Mouse (Mus musculus) hindbrain, embryonic 14.5 days (tissue): ENCODE results near the gene Gm13030. TPM values are rescaled to one million over a fixed set of nuclear protein-coding genes. Genes with fewer than 3 reads are reported as not detected.
A peak's percentile ranks its signal among the peaks of the same experiment; 100 is the strongest.
"Not testable (repeated sequence)": the region's sequence is repeated elsewhere in the genome, so short reads cannot be mapped to it uniquely, and the experiment has no call there.

ENCODE experiments used
- ATAC-seq: fragments of 200-750 bp; cut with Nextera tagmentation; 2 replicates; pipeline ENCODE4 v1.8.0; 2017; ENCODE audit warnings: moderate number of reproducible peaks, mild to moderate bottlenecking, moderate TSS enrichment, moderate library complexity; ENCODE audit not compliant: low FRiP score
- DNase-seq: peaks from one replicate; pipeline ENCODE4 v3.0.0-alpha.2; 2015; ENCODE audit warnings: low spot score
- H3K27ac ChIP-seq: fragments of 300-500 bp; sonication (generic); 2 replicates; pipeline ENCODE4 v1.5.1; 2014; ENCODE audit warnings: mild to moderate bottlenecking, moderate library complexity
- H3K27me3 ChIP-seq: fragments of 300-500 bp; sonication (generic); 2 replicates; pipeline ENCODE4 v1.6.1; 2014; ENCODE audit warnings: mild to moderate bottlenecking, low read length, mixed read lengths; ENCODE audit not compliant: control insufficient read depth, insufficient read depth
- H3K36me3 ChIP-seq: fragments of 300-500 bp; sonication (generic); replicated peaks from 2 replicates; pipeline ENCODE4 v1.6.1; 2014; ENCODE audit not compliant: control insufficient read depth, insufficient read depth
- H3K4me1 ChIP-seq: fragments of 300-500 bp; sonication (generic); replicated peaks from 2 replicates; pipeline ENCODE4 v1.6.1; 2014; ENCODE audit warnings: antibody characterized with exemption, low read length, mixed read lengths; ENCODE audit not compliant: control insufficient read depth, insufficient read depth
- H3K4me2 ChIP-seq: fragments of 300-500 bp; sonication (generic); replicated peaks from 2 replicates; pipeline ENCODE4 v1.6.1; 2014; ENCODE audit warnings: mild to moderate bottlenecking, moderate library complexity
- H3K4me3 ChIP-seq: fragments of 300-500 bp; sonication (generic); replicated peaks from 2 replicates; pipeline ENCODE4 v1.5.1; 2014; ENCODE audit warnings: mild to moderate bottlenecking, low read length
- H3K9ac ChIP-seq: fragments of 300-500 bp; sonication (generic); 2 replicates; pipeline ENCODE4 v1.6.1; 2014
- H3K9me3 ChIP-seq: fragments of 300-500 bp; sonication (generic); 2 replicates; pipeline ENCODE4 v1.6.1; 2016; ENCODE audit warnings: low read length; ENCODE audit not compliant: control insufficient read depth
- WGBS: fragments of 180-500 bp; shearing (Covaris S2); extraction: QIAGEN DNeasy Blood & Tissue Kit; methylation state at CpG from one replicate; pipeline ENCODE4 v1.1.7; 2014; 5-methylcytosine and 5-hydroxymethylcytosine counted together
- polyA plus RNA-seq: library from polyadenylated mRNA; unstranded; fragments of >200 nt; fragmentation: Nextera tagmentation; extraction: Ambion mirVana; gene quantifications from 2 replicates; pipeline ENCODE4 v1.2.1, GENCODE M21; 2014

Gene Gm13030
- polyA plus RNA-seq, 1 experiment from 2014 or later, result not detected

DNA sequence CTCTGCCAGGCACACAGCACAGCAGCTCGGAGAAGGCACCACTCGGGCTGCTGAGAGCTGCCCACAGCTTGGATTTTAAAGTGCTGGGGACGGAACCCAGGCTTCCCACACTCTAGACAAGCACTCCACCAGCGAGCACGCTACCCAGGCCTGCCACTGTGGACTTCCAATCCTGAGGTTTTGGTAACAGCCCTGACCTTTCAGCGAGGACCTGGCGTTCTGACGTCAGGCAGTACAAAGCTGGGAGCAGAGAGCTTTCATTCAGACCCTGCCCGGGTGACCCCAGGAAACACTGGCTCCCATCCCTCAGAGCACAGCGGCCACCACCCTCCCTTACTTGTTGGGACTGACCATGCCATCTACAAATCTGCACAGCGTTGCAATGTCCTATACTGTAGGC lies 20.0 kb upstream of the Gm13030 start:
- ATAC-seq, DNase-seq, H3K27ac ChIP-seq, H3K4me1 ChIP-seq, H3K9me3 ChIP-seq, H3K4me3 ChIP-seq, H3K9ac ChIP-seq, H3K27me3 ChIP-seq, H3K4me2 ChIP-seq: not testable (repeated sequence)
- peaks cover 79% of the 10 kb centered on the region for H3K36me3 ChIP-seq
- 91% methylated on average over 11 of the region's 11 CpGs for WGBS

DNA sequence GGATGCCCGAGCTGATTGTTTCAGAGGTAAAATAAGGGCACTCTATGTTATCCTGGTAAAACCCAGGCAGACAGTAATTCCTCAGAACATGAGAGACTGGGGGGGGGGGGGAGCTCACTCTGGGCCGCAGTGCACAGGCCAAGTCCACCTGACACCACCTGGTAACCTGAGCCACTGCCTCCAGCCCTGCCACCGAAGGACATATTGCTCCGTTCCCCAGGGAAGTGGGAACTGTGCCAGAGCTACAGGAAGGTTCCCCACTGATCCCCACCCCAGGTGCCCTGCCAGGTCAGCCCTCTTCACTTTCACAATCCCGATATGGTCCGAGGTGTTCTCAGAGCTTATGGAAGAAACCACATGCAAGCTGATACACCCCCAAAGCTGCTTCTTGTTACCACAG lies 18.9 kb upstream of the Gm13030 start:
- H3K9ac ChIP-seq, result no peak overlapping the region
- H3K27me3 ChIP-seq, result no peaks in the 10 kb centered on the region
- DNase-seq, result no peak
- no peak overlapping the region for H3K4me2 ChIP-seq
- no peak overlapping the region for H3K4me3 ChIP-seq
- 90% methylated on average over 6 of the region's 6 CpGs for WGBS
- no peak overlapping the region for H3K27ac ChIP-seq
- H3K36me3 ChIP-seq, result peaks cover 68% of the 10 kb centered on the region
- ATAC-seq, result no peak
- no peaks in the 10 kb centered on the region for H3K4me1 ChIP-seq
- H3K9me3 ChIP-seq, result no peaks in the 10 kb centered on the region

DNA sequence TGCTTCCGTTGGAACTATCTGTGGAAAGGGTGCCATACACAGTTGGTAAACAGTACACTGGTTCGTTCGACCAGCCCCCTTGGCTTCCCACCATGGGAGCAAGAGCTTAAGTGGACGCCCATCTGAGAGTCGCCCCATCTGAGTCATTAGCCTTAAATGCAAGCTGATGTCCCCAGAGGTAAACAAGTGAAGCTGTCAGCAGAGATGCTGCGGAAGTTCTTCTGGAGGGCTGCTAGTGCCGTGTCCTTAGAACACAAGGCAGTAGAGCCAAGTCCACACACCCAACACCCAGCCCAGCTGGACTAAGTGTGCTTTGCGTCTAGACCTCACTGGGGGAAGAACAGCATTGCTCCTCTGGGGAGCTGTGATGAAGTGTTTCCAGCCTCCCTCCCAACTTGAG lies 15.9 kb upstream of the Gm13030 start:
- DNase-seq (no peak), ATAC-seq (no peak)
- Histone ChIP-seq H3K9me3 (no peaks in the 10 kb centered on the region), H3K4me3 (no peak overlapping the region), H3K4me1 (no peaks in the 10 kb centered on the region), H3K9ac (no peak overlapping the region), H3K4me2 (no peak overlapping the region), H3K27me3 (no peaks in the 10 kb centered on the region), H3K27ac (no peak overlapping the region), H3K36me3 (peaks cover 38% of the 10 kb centered on the region)
- WGBS, result 71% methylated on average over 8 of the region's 8 CpGs

DNA sequence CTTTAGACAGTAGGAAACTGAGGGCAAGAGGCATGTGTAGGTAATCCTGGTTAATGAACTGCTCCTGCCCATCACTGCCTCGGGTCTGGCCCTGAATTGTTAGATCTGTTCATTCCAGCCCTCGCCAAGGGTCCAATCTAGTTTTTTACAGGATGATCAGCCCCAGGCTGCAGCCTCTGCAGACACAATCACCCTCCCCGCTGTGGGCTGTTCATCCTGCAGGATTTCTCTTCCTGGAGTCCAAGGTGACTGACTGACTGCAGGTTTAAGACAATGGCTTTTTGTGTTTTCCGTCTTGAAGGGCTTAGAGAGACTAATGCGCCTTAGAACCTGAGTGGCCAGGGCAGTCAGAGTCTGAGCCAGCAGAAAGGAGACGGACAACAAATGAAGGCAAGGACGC lies 15.4 kb upstream of the Gm13030 start:
- H3K36me3 ChIP-seq, result peaks cover 33% of the 10 kb centered on the region
- 57% methylated on average over 7 of the region's 7 CpGs for WGBS
- no peaks in the 10 kb centered on the region for H3K9me3 ChIP-seq
- no peak overlapping the region for H3K27ac ChIP-seq
- ATAC-seq (no peak), DNase-seq (no peak)
- H3K4me1 ChIP-seq, result no peaks in the 10 kb centered on the region
- no peak overlapping the region for H3K4me3 ChIP-seq
- H3K27me3 ChIP-seq, result no peaks in the 10 kb centered on the region
- no peak overlapping the region for H3K4me2 ChIP-seq
- no peak overlapping the region for H3K9ac ChIP-seq

DNA sequence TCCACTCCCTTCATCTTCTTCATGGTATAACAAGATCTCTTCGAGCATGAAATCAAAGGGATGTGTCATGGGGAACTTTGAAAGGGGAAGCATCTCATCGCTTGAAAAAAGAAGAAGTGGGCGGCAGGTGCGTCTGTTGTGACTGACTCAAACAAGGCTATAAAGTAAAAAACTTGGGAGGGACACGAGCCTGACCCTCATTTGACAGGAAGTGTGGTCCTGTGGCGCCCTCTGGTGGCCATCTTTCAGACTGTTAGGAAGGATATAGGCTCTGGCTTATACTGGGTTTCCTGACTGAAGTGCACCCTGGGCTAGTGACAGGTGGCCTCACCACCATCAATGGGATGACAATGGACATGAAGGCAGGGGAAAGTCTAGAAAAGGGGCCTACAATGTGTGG lies 10.5 kb upstream of the Gm13030 start:
- Histone ChIP-seq H3K9ac (no peak overlapping the region), H3K27ac (no peak overlapping the region), H3K4me2 (no peak overlapping the region), H3K4me3 (no peak overlapping the region), H3K36me3 (no peaks in the 10 kb centered on the region), H3K27me3 (no peaks in the 10 kb centered on the region), H3K9me3 (no peaks in the 10 kb centered on the region), H3K4me1 (0 out of 2 replicates have a peak, but pooled peaks cover 6% of the 10 kb centered on the region)
- DNase-seq, result peak; percentile 88
- no peak; the same call in 1 of the 2 replicates for ATAC-seq
- WGBS, result 15% methylated on average over 6 of the region's 6 CpGs

DNA sequence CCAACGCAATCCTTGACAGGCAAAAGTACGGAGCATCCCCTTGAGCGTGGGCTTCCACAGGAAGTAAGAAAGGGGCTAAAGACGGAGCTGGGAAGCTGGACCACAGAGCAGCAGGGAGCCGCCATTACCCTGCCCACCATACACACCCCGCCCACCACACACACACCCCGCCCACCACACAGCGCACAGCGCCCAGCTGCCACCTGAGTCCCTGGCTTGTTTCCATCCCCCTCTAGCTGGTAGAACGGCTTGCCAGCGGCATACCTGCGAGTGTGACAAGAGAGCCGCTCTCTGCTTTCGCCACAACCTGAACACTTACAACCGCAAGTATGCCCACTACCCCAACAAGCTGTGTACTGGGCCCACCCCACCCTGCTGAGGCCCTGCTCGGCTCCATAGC lies 8.4 kb upstream of the Gm13030 start:
- Histone ChIP-seq H3K27ac (no peak overlapping the region), H3K9ac (0 out of 2 replicates have a peak overlapping the region, but pooled peaks have one; percentile 24), H3K4me1 (0 out of 2 replicates have a peak, but pooled peaks cover 6% of the 10 kb centered on the region), H3K4me3 (0 out of 2 replicates have a peak overlapping the region, but pooled peaks have one; percentile 4), H3K4me2 (peak overlapping the region; percentile 32), H3K27me3 (no peaks in the 10 kb centered on the region), H3K9me3 (no peaks in the 10 kb centered on the region), H3K36me3 (no peaks in the 10 kb centered on the region)
- DNase-seq, result no peak
- ATAC-seq, result no peak
- WGBS, result 7% methylated on average over 13 of the region's 16 CpGs

DNA sequence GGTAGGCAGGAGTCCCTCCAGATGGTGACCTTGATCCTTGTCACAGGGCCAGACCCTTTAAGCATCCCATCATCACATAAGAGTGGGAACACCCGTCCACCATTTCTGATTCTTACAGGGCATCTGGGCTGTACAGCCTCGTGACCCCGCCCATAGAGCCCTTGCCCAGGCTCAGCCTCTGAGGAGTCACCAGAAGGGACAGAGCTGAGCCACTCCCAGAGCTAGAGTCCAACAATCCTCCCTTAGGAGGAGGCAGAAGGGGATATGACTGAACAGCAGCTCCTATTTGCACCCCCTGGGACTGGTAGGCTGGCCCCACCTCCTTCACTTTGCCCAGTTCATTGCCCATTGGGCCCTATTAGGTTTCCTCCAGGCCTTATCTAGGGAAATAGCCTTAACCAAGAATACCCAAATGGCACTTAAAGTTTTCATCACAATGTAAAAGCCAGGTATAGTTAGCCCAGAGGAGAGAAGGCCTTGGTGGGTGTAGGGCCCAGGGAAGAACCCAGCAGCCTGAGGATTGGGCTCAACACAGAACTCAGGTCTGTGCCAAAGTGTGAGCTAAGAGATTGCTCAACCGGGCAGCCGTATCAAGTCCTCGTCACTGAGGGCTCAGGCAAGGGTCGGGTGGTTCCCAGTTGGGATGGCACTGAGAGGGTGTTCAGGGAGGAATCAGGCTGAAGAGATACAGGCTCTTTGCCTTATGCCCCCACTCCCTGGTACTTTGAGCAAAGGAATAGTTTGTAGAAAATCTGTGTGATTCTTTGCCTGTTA lies 7.2 kb upstream of the Gm13030 start:
- Histone ChIP-seq H3K4me2 (no peak overlapping the region), H3K4me3 (no peak overlapping the region), H3K9me3 (no peaks in the 10 kb centered on the region), H3K4me1 (0 out of 2 replicates have a peak, but pooled peaks cover 6% of the 10 kb centered on the region), H3K27ac (no peak overlapping the region), H3K9ac (no peak overlapping the region), H3K36me3 (no peaks in the 10 kb centered on the region), H3K27me3 (no peaks in the 10 kb centered on the region)
- DNase-seq (no peak), ATAC-seq (no peak)
- 82% methylated on average over 7 of the region's 7 CpGs for WGBS

DNA sequence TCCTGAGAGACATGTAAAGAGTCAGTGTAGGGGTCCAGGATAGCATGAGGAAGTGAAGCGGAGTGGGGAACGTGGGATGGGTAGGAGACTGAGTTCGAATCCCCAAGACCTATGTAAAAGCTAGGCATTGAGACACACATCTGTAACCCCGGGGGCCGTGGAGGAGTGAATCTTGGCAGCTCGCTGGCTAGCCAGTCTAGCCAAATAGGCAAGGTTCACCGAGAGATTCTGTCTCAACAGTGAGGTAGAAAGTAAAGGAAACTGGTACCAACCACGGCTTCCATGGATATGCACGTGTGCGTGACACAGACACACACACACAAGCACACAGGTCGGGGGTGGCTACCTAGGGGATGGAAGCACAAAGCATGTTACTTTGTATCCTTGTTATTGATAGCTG lies 6.0 kb upstream of the Gm13030 start:
- WGBS, result 89% methylated on average over 11 of the region's 11 CpGs
- H3K9me3 ChIP-seq, result no peaks in the 10 kb centered on the region
- H3K27ac ChIP-seq, result no peak overlapping the region
- DNase-seq, result no peak
- H3K9ac ChIP-seq, result no peak overlapping the region
- no peak overlapping the region for H3K4me2 ChIP-seq
- no peak for ATAC-seq
- no peaks in the 10 kb centered on the region for H3K27me3 ChIP-seq
- H3K4me3 ChIP-seq, result no peak overlapping the region
- 0 out of 2 replicates have a peak, but pooled peaks cover 6% of the 10 kb centered on the region for H3K4me1 ChIP-seq
- H3K36me3 ChIP-seq, result no peaks in the 10 kb centered on the region

DNA sequence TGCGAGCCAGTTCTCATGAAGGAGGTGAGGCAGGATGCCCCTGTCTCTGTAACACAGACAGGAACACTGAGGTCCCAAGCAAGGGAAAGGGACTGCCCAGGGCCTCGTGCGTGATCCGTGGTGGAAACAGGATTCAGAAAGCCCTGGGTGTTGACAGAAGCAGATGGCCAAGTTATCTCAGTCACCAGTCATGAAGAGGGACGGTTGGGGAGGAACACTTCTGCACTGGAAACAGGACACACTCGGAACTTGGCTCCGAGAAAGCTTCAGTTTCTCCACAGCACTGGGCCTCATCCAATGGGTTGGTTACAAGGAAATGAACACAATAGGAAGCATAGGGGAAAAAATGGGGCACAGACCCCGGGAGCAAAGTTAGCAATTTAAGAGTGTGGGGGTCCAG lies 5.0 kb upstream of the Gm13030 start:
- ATAC-seq (no peak), DNase-seq (no peak)
- no peak overlapping the region for H3K9ac ChIP-seq
- no peaks in the 10 kb centered on the region for H3K27me3 ChIP-seq
- H3K4me3 ChIP-seq, result no peak overlapping the region
- 0 out of 2 replicates have a peak, but pooled peaks cover 6% of the 10 kb centered on the region for H3K4me1 ChIP-seq
- no peaks in the 10 kb centered on the region for H3K36me3 ChIP-seq
- no peak overlapping the region for H3K27ac ChIP-seq
- 77% methylated on average over 8 of the region's 8 CpGs for WGBS
- H3K9me3 ChIP-seq, result no peaks in the 10 kb centered on the region
- H3K4me2 ChIP-seq, result no peak overlapping the region
